Mouse (Mus musculus): ENCODE measurements around the gene Kxd1.

DNA sequence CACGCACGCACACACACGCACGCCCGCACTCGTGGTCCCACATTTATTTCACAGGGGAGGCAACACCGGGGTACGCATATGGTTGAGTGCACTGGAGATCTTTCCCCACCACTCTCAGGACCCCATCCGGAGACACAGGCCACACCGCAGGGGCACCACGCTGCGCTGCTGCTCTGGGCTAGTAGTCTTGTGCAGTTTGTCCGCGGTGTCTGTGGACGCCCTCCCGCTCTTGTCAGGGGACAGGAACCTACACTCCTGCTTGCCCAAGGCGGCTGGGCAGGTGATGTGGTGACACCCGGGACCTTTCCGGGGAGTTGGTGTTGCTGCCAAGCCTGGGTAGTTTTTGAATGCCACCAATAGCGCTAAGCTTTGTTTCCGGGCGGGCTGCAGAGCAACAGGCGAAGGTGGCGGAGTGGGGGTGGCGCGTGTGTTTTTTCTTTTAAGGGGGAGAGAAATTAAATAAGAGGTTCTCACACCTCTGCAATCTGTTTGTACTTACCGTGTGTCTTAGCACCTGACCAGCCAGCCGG, 33.3 kb downstream of the Kxd1 start:
- TF ChIP-seq FLI1 (IDR thresholded peaks at IDR 0.05; ENCODE audit: low read length) (no peak), GATA1 (IDR thresholded peaks at IDR 0.05; ENCODE audit: borderline replicate concordance, low read length) (no peak)

Data from megakaryocyte, embryonic 14.5 days (primary cell).